Mouse (Mus musculus): ENCODE data around the gene Vgll4. TPM values are rescaled to one million over a fixed set of nuclear protein-coding genes. Genes with fewer than 3 reads are reported as not detected.

Gene Vgll4
- polyA plus RNA-seq, 1 experiment from 2014 or later, result 14.7 TPM

DNA sequence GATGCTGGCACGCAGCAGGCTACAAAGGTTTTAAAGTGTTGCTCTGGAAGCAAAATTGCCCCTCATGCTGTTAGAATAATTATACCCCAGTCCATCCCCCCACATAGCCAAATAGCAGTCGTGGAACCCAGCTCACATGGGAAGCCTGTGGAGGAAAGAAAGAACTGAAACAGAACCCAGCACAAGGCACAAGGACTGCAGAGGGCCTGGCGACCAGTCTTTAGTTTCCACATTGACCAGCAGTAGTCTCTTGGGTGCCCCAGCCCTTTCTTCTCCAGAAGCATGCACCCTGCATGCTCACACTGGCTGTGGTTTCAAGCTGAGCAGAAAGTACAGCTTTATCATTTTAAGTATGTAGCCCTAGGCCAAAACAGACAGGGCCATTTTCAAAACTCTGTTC is 127.7 kb downstream of the Vgll4 start:
- TF ChIP-seq CTCF (IDR thresholded peaks at IDR 0.05; ENCODE audit: low read depth) (no peak), EP300 (IDR thresholded peaks at IDR 0.05; ENCODE audit: low read depth) (no peak)
- Histone ChIP-seq H3K27ac (ENCODE audit: low read depth) (no peak overlapping the region), H3K4me3 (ENCODE audit: low read depth, low read length) (no peak overlapping the region), H3K36me3 (replicated peaks; ENCODE audit: insufficient read depth, low read length) (no peaks in the 10 kb centered on the region), H3K27me3 (ENCODE audit: insufficient read depth, low read length) (no peaks in the 10 kb centered on the region), H3K9ac (replicated peaks) (no peak overlapping the region), H3K4me1 (ENCODE audit: insufficient read depth) (no peaks in the 10 kb centered on the region), H3K9me3 (ENCODE audit: low read length) (no peaks in the 10 kb centered on the region), H3K4me2 (ENCODE audit: low read depth, low read length) (no peak overlapping the region)
- no peak for ATAC-seq
- WGBS (ENCODE audit: insufficient replicate concordance), result 61% methylated on average over 3 of the region's 3 CpGs
- no peak for DNase-seq

DNA sequence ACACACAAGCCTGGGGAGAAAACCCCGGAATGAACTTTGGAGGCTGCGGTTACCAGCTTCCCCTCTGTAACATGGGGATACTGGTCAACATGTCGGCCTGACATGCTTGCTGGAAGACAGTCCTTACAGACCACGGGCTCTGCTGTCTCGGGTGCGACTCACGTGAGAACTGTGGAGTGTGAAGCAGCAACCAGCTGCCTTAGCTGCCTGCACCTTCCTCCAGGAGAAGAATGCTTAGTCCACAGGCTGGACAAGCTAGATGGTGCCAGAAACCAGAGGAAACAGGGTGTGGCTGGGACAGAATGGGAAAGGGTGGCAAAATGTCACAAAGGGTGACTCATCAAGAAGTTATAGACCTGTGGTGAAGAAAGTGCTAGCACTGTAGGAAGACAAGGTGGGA is 129.8 kb downstream of the Vgll4 start:
- Histone ChIP-seq H3K27ac (ENCODE audit: low read depth) (no peak overlapping the region), H3K36me3 (replicated peaks; ENCODE audit: insufficient read depth, low read length) (no peaks in the 10 kb centered on the region), H3K4me3 (ENCODE audit: low read depth, low read length) (no peak overlapping the region), H3K9me3 (ENCODE audit: low read length) (no peaks in the 10 kb centered on the region), H3K4me2 (ENCODE audit: low read depth, low read length) (no peak overlapping the region), H3K9ac (replicated peaks) (no peak overlapping the region), H3K27me3 (ENCODE audit: insufficient read depth, low read length) (no peaks in the 10 kb centered on the region), H3K4me1 (ENCODE audit: insufficient read depth) (0 out of 2 replicates have a peak, but pooled peaks cover 2% of the 10 kb centered on the region)
- DNase-seq (no peak), ATAC-seq (no peak)
- 59% methylated on average over 7 of the region's 7 CpGs for WGBS (ENCODE audit: insufficient replicate concordance)
- TF ChIP-seq CTCF (IDR thresholded peaks at IDR 0.05; ENCODE audit: low read depth), result no peak
- no peak for TF ChIP-seq EP300 (IDR thresholded peaks at IDR 0.05; ENCODE audit: low read depth)

DNA sequence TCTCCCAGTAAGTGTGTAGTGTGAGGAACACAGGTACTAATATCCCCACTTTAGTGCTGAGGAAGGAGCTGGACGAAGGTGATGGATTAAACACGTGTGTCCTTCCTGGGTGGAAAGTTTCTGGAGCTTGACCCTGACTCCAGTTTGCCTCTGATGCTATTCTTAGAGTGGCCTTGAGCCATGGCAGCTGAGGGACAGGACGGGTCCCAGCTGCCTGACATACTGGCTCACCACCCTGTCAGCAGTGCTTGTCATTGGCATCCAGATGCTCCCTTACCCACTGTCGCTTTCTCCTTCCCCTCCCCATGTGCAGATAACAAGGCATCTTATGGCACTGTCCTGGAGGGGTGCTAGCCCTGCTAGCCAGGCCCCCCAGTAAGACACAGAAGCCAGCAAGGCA is 130.9 kb downstream of the Vgll4 start:
- 87% methylated on average over 4 of the region's 4 CpGs for WGBS (ENCODE audit: insufficient replicate concordance)
- Histone ChIP-seq H3K9ac (replicated peaks) (no peak overlapping the region), H3K36me3 (replicated peaks; ENCODE audit: insufficient read depth, low read length) (no peaks in the 10 kb centered on the region), H3K27me3 (ENCODE audit: insufficient read depth, low read length) (no peaks in the 10 kb centered on the region), H3K9me3 (ENCODE audit: low read length) (no peaks in the 10 kb centered on the region), H3K4me1 (ENCODE audit: insufficient read depth) (peaks cover 7% of the 10 kb centered on the region), H3K4me3 (ENCODE audit: low read depth, low read length) (no peak overlapping the region), H3K27ac (ENCODE audit: low read depth) (no peak overlapping the region), H3K4me2 (ENCODE audit: low read depth, low read length) (no peak overlapping the region)
- no peak for ATAC-seq
- DNase-seq, result no peak
- TF ChIP-seq CTCF (IDR thresholded peaks at IDR 0.05; ENCODE audit: low read depth) (no peak), EP300 (IDR thresholded peaks at IDR 0.05; ENCODE audit: low read depth) (no peak)

DNA sequence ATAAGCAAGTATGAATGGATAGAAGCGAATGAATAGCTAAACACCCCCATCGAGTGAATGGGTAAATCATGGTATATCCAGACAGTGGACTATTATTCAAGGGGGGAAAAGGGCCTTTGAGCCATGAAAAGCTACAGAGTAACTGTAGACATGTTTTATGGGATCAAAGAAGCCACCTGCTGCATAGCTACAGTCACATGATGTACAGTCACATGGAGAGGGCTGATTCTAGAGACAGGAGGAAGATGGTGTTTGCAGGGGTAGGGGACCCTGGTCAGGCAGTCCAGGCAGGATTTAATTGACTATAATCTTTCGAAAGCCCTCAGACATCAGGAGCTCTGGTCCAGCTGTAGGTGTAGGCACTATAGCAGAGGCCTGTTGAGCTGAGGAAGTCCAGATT is 133.4 kb downstream of the Vgll4 start:
- 75% methylated on average over 3 of the region's 3 CpGs for WGBS (ENCODE audit: insufficient replicate concordance)
- H3K4me3 ChIP-seq (ENCODE audit: low read depth, low read length), result no peak overlapping the region
- peaks cover 18% of the 10 kb centered on the region for H3K4me1 ChIP-seq (ENCODE audit: insufficient read depth)
- TF ChIP-seq CTCF (IDR thresholded peaks at IDR 0.05; ENCODE audit: low read depth), result no peak
- ATAC-seq, result no peak
- H3K27ac ChIP-seq (ENCODE audit: low read depth), result no peak overlapping the region
- no peaks in the 10 kb centered on the region for H3K36me3 ChIP-seq (replicated peaks; ENCODE audit: insufficient read depth, low read length)
- no peak overlapping the region for H3K9ac ChIP-seq (replicated peaks)
- H3K4me2 ChIP-seq (ENCODE audit: low read depth, low read length), result no peak overlapping the region
- no peak for DNase-seq
- no peaks in the 10 kb centered on the region for H3K27me3 ChIP-seq (ENCODE audit: insufficient read depth, low read length)
- H3K9me3 ChIP-seq (ENCODE audit: low read length), result no peaks in the 10 kb centered on the region

DNA sequence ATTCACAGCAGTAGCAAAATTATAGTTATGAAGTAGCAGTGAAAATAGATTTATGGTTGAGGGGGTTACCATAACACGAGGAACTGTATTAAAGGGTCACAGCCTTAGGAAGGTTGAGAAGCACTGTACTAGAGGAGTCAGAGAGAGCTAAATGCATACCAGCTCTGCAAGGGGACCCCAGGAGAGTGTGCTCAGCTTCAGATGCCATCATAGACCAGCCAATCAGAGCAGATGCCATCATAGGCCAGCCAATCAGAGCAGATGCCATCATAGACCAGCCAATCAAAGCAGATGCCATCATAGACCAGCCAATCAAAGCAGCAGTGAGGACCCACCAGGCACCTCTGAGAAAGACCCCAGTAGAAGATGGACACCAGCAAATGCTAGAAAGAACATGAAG is 134.0 kb downstream of the Vgll4 start:
- no peak overlapping the region for H3K9ac ChIP-seq (replicated peaks)
- H3K9me3 ChIP-seq (ENCODE audit: low read length), result no peaks in the 10 kb centered on the region
- H3K27ac ChIP-seq (ENCODE audit: low read depth), result no peak overlapping the region
- DNase-seq (no peak), ATAC-seq (no peak)
- 78% methylated on average over 1 of the region's 1 CpGs for WGBS (ENCODE audit: insufficient replicate concordance)
- no peaks in the 10 kb centered on the region for H3K27me3 ChIP-seq (ENCODE audit: insufficient read depth, low read length)
- no peak overlapping the region for H3K4me2 ChIP-seq (ENCODE audit: low read depth, low read length)
- H3K36me3 ChIP-seq (replicated peaks; ENCODE audit: insufficient read depth, low read length), result no peaks in the 10 kb centered on the region
- H3K4me3 ChIP-seq (ENCODE audit: low read depth, low read length), result no peak overlapping the region
- peaks cover 18% of the 10 kb centered on the region for H3K4me1 ChIP-seq (ENCODE audit: insufficient read depth)
- TF ChIP-seq CTCF (IDR thresholded peaks at IDR 0.05; ENCODE audit: low read depth), result no peak
- no peak for TF ChIP-seq EP300 (IDR thresholded peaks at IDR 0.05; ENCODE audit: low read depth)

DNA sequence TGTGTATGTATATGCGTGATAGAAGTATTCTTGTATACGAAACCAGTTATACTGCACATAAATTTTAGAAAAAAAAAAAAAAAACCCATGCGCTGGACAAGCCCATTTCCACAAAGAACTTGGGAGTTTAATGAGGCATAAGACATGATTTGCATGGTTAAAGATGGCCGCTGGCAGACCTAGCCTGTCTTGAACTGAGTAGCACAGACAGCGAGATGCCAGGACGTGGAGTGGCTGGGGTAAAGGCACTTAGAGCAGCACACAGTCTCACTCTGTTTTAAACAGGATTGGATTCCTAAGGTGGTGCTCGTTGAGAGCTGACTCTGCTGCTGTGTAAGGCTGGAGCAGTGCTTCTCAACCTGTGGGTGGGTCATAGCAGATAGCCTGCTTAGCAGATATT is 134.4 kb downstream of the Vgll4 start:
- 85% methylated on average over 7 of the region's 7 CpGs for WGBS (ENCODE audit: insufficient replicate concordance)

DNA sequence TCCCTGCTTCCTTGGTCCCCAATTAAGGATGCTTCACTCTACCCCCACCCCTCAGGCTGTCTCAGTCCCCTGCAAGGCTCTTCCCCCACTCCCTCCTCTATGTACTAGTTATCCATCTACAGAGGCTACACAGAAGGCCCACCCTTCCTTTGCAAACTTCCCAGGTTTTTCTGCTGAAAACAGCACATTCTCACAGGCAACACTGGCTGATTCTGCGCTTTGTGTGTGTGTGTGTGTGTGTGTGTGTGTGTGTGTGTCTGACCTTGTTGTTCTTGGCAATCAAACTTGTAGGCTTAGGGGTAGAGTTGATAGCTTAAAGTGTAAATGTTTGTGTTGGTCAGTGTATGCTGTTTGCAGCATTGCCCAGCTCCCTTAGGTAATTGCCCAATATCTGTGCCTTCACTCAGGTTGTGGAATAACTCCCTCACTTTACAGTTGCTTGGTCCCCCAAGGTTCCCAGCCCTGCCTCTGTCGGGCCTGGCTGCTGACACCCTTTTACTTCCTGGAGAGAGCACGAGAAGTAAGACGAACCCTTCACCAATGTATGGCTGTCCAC is 135.9 kb downstream of the Vgll4 start:
- ATAC-seq, result peak; percentile 93
- Histone ChIP-seq H3K36me3 (replicated peaks; ENCODE audit: insufficient read depth, low read length) (no peaks in the 10 kb centered on the region), H3K27ac (ENCODE audit: low read depth) (no peak overlapping the region), H3K4me3 (ENCODE audit: low read depth, low read length) (no peak overlapping the region), H3K4me1 (ENCODE audit: insufficient read depth) (peaks cover 18% of the 10 kb centered on the region), H3K27me3 (ENCODE audit: insufficient read depth, low read length) (no peaks in the 10 kb centered on the region), H3K9ac (replicated peaks) (no peak overlapping the region), H3K4me2 (ENCODE audit: low read depth, low read length) (no peak overlapping the region), H3K9me3 (ENCODE audit: low read length) (no peaks in the 10 kb centered on the region)
- DNase-seq, result peak; percentile 52
- 52% methylated on average over 4 of the region's 4 CpGs for WGBS (ENCODE audit: insufficient replicate concordance)
- TF ChIP-seq EP300 (IDR thresholded peaks at IDR 0.05; ENCODE audit: low read depth) (no peak), CTCF (IDR thresholded peaks at IDR 0.05; ENCODE audit: low read depth) (no peak)

More for the DNA sequence above, 134.4 kb downstream of the Vgll4 start:
- ATAC-seq, result no peak
- no peak overlapping the region for H3K9ac ChIP-seq (replicated peaks)
- no peak overlapping the region for H3K4me2 ChIP-seq (ENCODE audit: low read depth, low read length)
- H3K4me3 ChIP-seq (ENCODE audit: low read depth, low read length), result no peak overlapping the region
- H3K27ac ChIP-seq (ENCODE audit: low read depth), result no peak overlapping the region
- DNase-seq, result no peak
- peaks cover 18% of the 10 kb centered on the region for H3K4me1 ChIP-seq (ENCODE audit: insufficient read depth)
- no peaks in the 10 kb centered on the region for H3K27me3 ChIP-seq (ENCODE audit: insufficient read depth, low read length)
- no peaks in the 10 kb centered on the region for H3K9me3 ChIP-seq (ENCODE audit: low read length)
- no peaks in the 10 kb centered on the region for H3K36me3 ChIP-seq (replicated peaks; ENCODE audit: insufficient read depth, low read length)
- TF ChIP-seq EP300 (IDR thresholded peaks at IDR 0.05; ENCODE audit: low read depth) (no peak), CTCF (IDR thresholded peaks at IDR 0.05; ENCODE audit: low read depth) (no peak)
